Mouse (Mus musculus): ENCODE data around the gene Pex26. TPM values are rescaled to one million over a fixed set of nuclear protein-coding genes. Genes with fewer than 3 reads are reported as not detected.

Pex26 gene
- total RNA-seq, 2 experiments from 2014 or later: 9.6 to 11.9 TPM

- DNase-seq: no peak
These were observed 54.7 kb downstream of the Pex26 start for GRCm38 (mm10) chr6:121238209-121238608.

GRCm38 (mm10) chr6:121241780-121242179 lies 58.3 kb downstream of the Pex26 start:
- DNase-seq: no peak

- no peak for DNase-seq
These were observed 59.7 kb downstream of the Pex26 start for GRCm38 (mm10) chr6:121243161-121243560.

GRCm38 (mm10) chr6:121245127-121246036 lies 61.9 kb downstream of the Pex26 start, which contains the start of gene Usp18:
TSS of gene Usp18 (plus strand) at chr6:121245906.
- peak; percentile 97 to 99 for DNase-seq

- DNase-seq: no peak
These were observed 62.5 kb downstream of the Pex26 start for GRCm38 (mm10) chr6:121246037-121246361.

Other genes with a start within 250 kb of the Pex26 start
- 10 to 100 TPM; 47.4 to 48.7 TPM for gene Mical3, start 52.7 kb upstream of the Pex26 start, total RNA-seq (2021)
- 1 to 10 TPM; 8.2 to 9.8 TPM for gene Tuba8, start 27.0 kb downstream of the Pex26 start, total RNA-seq (2021)
- 1 to 10 TPM; 3.5 to 4.2 TPM for gene Usp18, start 62.2 kb downstream of the Pex26 start, total RNA-seq (2021)
- gene Slc6a13, start 116.6 kb downstream of the Pex26 start, total RNA-seq (2021): 1 to 10 TPM in 1 of 2 experiments, under 1 TPM in 1; 0.59 to 1.8 TPM
- under 1 TPM; 0.63 to 0.66 TPM for gene Slc6a12, start 159.4 kb downstream of the Pex26 start, total RNA-seq (2021)